Mouse (Mus musculus) ES-E14 (cell line): ENCODE data around the gene Efna4.

Experiments
- HCFC1 ChIP-seq: IDR thresholded peaks from 2 replicates; pipeline ENCODE4 v1.6.1; 2012; ENCODE audit warnings: low read length, inconsistent platforms, borderline replicate concordance; ENCODE audit not compliant: insufficient read depth
- ZNF384 ChIP-seq: IDR thresholded peaks from 2 replicates; pipeline ENCODE4 v1.6.1; 2012; ENCODE audit warnings: low read depth, low read length, inconsistent platforms

DNA sequence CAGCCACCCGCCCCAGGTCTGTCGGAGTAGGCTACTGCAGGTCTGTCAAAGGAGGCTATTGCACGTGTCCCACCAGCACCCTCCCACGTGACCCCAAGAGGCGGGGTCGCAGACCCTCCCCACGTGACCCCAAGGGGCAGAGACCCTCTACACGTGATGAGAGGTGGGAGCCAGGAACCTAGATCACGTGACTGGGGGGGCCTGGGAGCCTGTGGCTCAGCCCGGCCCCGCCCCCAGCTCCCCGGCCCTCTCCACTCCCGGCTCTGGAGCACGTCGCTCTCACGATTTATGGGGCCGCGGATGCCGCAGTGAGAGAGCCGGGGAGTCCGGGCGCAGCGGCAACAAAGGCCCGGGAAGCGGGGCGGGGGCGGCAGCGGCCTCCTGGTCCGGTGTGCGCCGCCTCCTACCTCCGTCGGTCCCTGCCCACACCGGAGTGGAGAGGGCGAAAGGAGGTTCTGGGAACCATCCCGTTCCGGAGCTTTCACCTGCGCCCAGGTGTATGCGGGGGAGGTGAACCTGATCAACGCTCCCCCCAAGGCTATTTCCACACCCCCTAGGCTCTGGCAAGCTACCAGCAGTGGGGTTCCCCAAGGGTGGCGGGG, 17.1 kb downstream of the Efna4 start:
- TF ChIP-seq HCFC1, result no peak
- no peak for TF ChIP-seq ZNF384
